Mouse (Mus musculus) spleen, adult 10 weeks (tissue): ENCODE results near the gene BC017158. TPM values are rescaled to one million over a fixed set of nuclear protein-coding genes. Genes with fewer than 3 reads are reported as not detected.

Experiments used
- polyA plus RNA-seq: library from polyadenylated mRNA; stranded (reverse); fragments of 350-450 nt; fragmentation: Illumina TruSeq; extraction: RNeasy Lipid Tissue Mini Kit (QIAGEN cat#74804); gene quantifications from one replicate; pipeline ENCODE4 v1.2.3, GENCODE M21; 2015; ENCODE audit warnings: low replicate concordance; ENCODE audit not compliant: insufficient read depth

The BC017158 gene
- polyA plus RNA-seq, result 21.1 TPM

DNA sequence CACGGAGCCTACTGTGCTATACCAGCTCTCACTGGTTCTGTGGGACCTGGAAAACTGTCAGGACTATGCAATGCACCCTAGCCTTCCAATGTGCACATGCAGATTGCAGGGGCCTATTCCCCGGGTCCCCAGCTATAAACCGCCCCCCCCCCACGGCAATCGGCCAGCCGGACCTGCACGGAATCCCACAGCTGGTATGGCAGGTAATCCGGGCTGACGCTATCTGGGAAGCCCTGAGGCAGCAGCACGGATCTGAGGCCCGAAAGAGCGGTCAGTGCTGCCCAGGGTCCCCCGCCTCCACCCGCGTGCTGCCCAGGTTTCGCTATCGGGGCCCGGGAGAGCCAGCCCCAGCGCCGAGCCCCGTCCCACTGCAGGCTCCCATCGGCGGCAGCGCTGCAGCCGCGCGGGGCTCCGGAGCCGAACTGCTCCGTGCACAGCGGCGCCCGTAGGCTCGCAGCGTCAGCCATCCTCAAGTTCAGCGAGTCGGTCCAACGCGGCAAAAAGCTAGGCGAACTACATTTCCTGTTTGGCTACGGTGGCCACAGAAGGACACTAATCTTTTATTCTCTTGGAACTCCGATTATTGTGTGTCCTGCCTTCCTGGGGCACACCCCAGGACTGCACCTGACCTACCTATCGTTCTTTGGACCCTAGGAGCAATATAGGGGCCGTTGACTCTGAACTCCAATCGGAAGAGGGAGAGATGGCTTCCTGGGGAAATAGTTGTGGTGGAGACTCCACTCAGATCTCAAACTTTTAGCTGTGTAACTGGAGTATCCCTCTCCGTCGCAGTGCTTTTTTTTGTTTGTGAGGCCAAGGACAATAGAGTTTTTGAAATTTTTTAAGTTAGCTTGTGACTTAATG is at the start of gene BC017158:
Gene BC017158 (minus strand): TSS at position 554 of the 864 bp plus-strand sequence.

GRCm38 (mm10) chr7:128265411-128265810 is 32.6 kb downstream of the BC017158 start, which contains the start of gene Slc5a2:
TSS of gene Slc5a2 (plus strand) at chr7:128265657.

DNA sequence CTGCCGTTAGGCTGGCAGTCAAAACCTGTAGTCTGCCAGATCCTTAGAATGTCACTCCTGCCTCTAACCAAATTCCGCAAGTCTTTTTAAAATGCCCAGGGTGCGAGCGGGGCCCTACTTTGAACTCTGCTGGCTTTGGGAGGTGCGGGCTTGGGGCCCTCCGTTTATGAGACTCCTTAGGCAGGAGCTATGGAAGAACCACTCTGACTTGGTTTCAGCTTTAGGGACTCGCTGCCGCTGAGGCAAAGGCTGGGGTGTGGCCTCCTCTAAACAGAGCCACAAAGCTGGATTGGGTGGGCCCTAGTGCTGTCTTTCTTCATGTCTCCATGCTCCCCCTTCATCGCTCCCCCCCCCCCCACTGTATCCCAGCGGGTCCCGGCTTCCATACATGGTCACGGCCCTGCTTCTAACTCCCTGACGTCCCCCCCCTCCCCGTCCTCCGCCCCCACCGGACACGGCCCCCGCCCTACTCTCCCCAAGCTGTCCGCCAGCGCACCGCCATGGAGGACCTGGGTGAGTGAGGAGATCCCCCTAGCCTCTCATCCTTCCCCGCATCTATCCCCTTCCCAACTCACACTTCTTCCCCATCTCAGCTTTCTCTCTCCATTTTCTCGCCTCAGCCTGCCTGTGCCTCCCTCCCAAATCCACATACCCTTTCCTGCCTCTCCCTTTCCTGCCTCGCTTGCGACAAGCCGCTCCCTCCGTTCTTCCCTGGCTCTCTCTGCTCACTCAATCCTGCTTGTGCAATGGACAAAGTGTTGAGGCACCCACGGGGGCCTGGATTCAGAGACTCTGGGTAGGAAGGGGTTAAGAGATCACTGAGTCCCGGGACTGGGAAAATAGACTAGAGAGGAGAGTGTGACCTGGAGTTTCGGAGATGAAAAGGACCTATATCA is 51.2 kb downstream of the BC017158 start, which contains the start of gene Tgfb1i1:
Gene Tgfb1i1 (plus strand): TSS at position 317 of the 896 bp plus-strand sequence.

DNA sequence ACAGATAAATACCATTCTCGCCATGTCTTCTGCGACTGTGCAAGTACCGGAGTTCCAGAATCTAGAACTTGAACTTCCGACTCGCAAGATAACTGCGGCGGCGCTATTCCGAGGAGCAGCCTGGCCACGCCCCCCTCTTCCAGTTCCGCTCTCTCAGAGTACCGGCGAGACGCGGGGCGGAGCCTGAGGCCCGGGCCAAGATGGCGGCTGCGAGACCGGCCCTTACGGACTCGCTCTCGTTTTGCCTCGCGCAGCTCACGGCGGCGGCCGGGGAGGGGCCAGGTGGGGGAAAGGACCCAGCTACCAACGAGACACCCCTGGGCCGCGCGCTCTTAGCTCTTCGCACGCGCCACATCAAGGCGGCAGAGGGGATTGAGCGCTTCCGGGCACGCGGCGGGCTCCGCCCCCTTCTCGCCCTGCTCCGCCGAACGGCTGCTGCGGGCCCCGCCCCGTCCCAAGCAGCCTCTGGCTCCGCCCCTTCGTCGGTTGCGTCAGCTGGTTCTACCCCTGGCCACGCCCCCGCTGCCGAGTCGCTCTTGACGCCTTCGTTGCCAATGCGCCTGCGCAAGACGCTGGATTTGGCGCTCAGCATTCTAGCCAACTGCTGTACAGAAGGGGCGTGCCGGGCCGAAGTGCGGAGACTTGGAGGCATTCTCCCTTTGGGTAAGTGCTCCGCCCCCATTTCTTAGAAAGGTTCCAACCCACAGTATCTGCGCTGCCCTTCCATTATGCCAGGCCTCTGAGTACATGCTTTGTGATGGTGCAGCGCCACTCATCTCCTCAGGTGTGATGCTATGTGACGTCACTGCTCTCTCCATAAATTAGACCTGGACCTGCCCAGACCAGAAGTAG is 59.8 kb downstream of the BC017158 start, which contains the start of gene 9130023H24Rik:
Gene 9130023H24Rik (minus strand): TSS at position 105 of the 852 bp plus-strand sequence.

GRCm38 (mm10) chr7:128236856-128237592 is 60.9 kb downstream of the BC017158 start, which contains the start of gene Armc5:
TSS of gene Armc5 (plus strand) at chr7:128237342.

Other genes with a start within 250 kb of the BC017158 start
- gene Itgam, start 235.5 kb downstream of the BC017158 start, polyA plus RNA-seq, result 22.2 TPM
- 2.1 TPM for gene Gm49368, start 235.5 kb downstream of the BC017158 start, polyA plus RNA-seq
- 99.5 TPM for gene Itgax, start 168.6 kb downstream of the BC017158 start, polyA plus RNA-seq
- gene Itgad, start 143.8 kb downstream of the BC017158 start, polyA plus RNA-seq, result 93.2 TPM
- 0.69 TPM for gene Cox6a2, start 91.8 kb downstream of the BC017158 start, polyA plus RNA-seq
- 3.1 TPM for gene Armc5, start 60.8 kb downstream of the BC017158 start, polyA plus RNA-seq
- 5.1 TPM for gene 9130023H24Rik, start 60.1 kb downstream of the BC017158 start, polyA plus RNA-seq
- gene Tgfb1i1, start 51.4 kb downstream of the BC017158 start, polyA plus RNA-seq, result 13.0 TPM
- gene Slc5a2, start 32.5 kb downstream of the BC017158 start, polyA plus RNA-seq, result not detected
- gene Rgs10, start 120.6 kb upstream of the BC017158 start, polyA plus RNA-seq, result 160 TPM
- 222 TPM for gene Tial1, start 163.5 kb upstream of the BC017158 start, polyA plus RNA-seq
- gene Bag3, start 225.4 kb upstream of the BC017158 start, polyA plus RNA-seq, result 7.6 TPM